ENCODE assay signal across 9 mouse cellular contexts in the genomic region with DNA sequence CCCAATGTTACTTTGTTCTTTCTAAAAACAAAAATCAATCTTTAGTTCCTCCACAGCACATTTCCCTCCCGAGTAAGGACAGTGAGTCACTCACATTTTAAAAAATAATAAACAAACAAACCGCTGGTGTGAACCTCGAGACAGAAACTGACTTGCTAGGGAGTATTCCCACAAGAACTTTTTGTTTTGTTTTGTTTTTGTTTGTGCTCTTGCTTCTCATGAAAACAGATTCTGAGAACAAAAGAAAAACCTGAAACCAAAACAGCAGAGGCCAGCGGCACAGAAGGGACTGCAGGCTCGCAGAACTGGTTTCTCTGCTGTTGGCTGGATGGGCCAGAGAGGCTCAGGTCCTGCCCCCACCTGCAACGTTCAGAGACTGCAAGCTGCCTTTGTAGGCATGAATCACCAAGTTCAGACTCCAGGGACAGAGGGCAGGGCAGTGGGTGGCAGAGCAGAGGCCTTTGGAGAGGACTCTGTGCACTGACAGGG.
DNase-seq lines count a peak whose midpoint lies in the region; ATAC-seq lines count a peak whose summit lies in the region.
"Had no signal": no experiment of that assay in that cellular context is flagged by ENCODE, and none has a peak within 500 bp of the region (broad histone marks: within the 10 kb centered on the region; RNA-seq: fewer than 3 reads in every experiment).

No protein-coding gene starts in this region.

- H3K9ac ChIP-seq in lung, embryonic 16.5 days (ENCODE audit: low read length) = peak overlapping the region; percentile 39; the same call in 1 of the 2 replicates

- ATAC-seq in lung, embryonic 16.5 days (ENCODE audit: low read depth) = peak; percentile 74

- H3K27me3 ChIP-seq in lung, embryonic 16.5 days (ENCODE audit: control insufficient read depth, insufficient read depth, low read depth, low read length) = no peaks in the 10 kb centered on the region
- H3K27me3 ChIP-seq: CH12.LX had no signal

- H3K4me1 ChIP-seq in lung, embryonic 16.5 days (replicated peaks; ENCODE audit: control insufficient read depth, insufficient read depth, low read length) = peaks cover 51% of the 10 kb centered on the region

- no peak overlapping the region for H3K4me3 ChIP-seq in lung, embryonic 16.5 days (ENCODE audit: low read length)

- peaks cover 3% of the 10 kb centered on the region; the same call in 1 of the 2 replicates for H3K36me3 ChIP-seq in lung, embryonic 16.5 days (ENCODE audit: control insufficient read depth, insufficient read depth, low read length)

- peak; percentile 17 for DNase-seq in gastrocnemius, postnatal 14 days
- no peak for DNase-seq in gastrocnemius, postnatal 25 days
- DNase-seq in fibroblast of lung, adult 2 months (ENCODE audit: low read depth) = peak; percentile 66
- peak; percentile 27 for DNase-seq in kidney, adult 11 months
- DNase-seq in testis, postnatal 14 days (ENCODE audit: low spot score) = peak; percentile 24
- no peak for DNase-seq in left cerebral cortex, postnatal 14 days (ENCODE audit: low spot score in 2 of 2)
- DNase-seq in spleen, postnatal 4 days (ENCODE audit: low spot score in 2 of 2) = no peak

- H3K27ac ChIP-seq in lung, embryonic 16.5 days (ENCODE audit: low read length) = peak overlapping the region; percentile 91

- 5% methylated on average over 6 of the region's 6 CpGs for WGBS in lung, embryonic 16.5 days

- intact Hi-C loops in gastrocnemius, postnatal 14 days (cut with DNase I; ENCODE audit: low total_unique reads) = no loop called here
- intact Hi-C loops in left cerebral cortex, postnatal 14 days (cut with DNase I) = no loop called here

- H3K4me2 ChIP-seq in lung, embryonic 16.5 days (ENCODE audit: low read depth, low read length) = peak overlapping the region; percentile 33; the same call in 1 of the 2 replicates

- no peaks in the 10 kb centered on the region for H3K9me3 ChIP-seq in lung, embryonic 16.5 days (ENCODE audit: control insufficient read depth, low read length)

Comparison
In these comparisons a context has a peak if more than half of its experiments do, and no peak if none do; other contexts are left out.
1. DNase-seq: peak in gastrocnemius, postnatal 14 days (single experiment), fibroblast of lung, adult 2 months (single experiment), kidney, adult 11 months (single experiment) and testis, postnatal 14 days (single experiment); none in gastrocnemius, postnatal 25 days (single experiment), left cerebral cortex, postnatal 14 days (0 of 2) and spleen, postnatal 4 days (0 of 2).